Mouse (Mus musculus) liver, embryonic 13.5 days (tissue): Measurements from ENCODE around the gene Prss36. TPM values are rescaled to one million over a fixed set of nuclear protein-coding genes. Genes with fewer than 3 reads are reported as not detected.
"Not testable (repeated sequence)": the region's sequence is repeated elsewhere in the genome, so short reads cannot be mapped to it uniquely, and the experiment has no call there.

Experiments used
- ATAC-seq: fragments of 200-750 bp; cut with Nextera tagmentation; 2 replicates; pipeline ENCODE4 v1.8.0; 2017; ENCODE audit warnings: low read depth, mild to moderate bottlenecking, moderate number of reproducible peaks, moderate library complexity
- DNase-seq: peaks from one replicate; pipeline ENCODE4 v3.0.0; 2022
- H3K27ac ChIP-seq: fragments of 300-500 bp; sonication (generic); 2 replicates; pipeline ENCODE4 v1.5.1; 2015; ENCODE audit warnings: moderate library complexity, mild to moderate bottlenecking, inconsistent platforms
- H3K27me3 ChIP-seq: fragments of 300-500 bp; sonication (generic); 2 replicates; pipeline ENCODE4 v1.6.1; 2015; ENCODE audit warnings: mild to moderate bottlenecking, inconsistent platforms
- H3K36me3 ChIP-seq: fragments of 300-500 bp; sonication (generic); 2 replicates; pipeline ENCODE4 v1.6.1; 2015; ENCODE audit warnings: mild to moderate bottlenecking, inconsistent platforms
- H3K4me1 ChIP-seq: fragments of 300-500 bp; sonication (generic); replicated peaks from 2 replicates; pipeline ENCODE4 v1.6.1; 2015; ENCODE audit warnings: inconsistent platforms
- H3K4me2 ChIP-seq: fragments of 300-500 bp; sonication (generic); 2 replicates; pipeline ENCODE4 v1.6.1; 2015; ENCODE audit warnings: inconsistent platforms, mild to moderate bottlenecking, moderate library complexity
- H3K4me3 ChIP-seq: fragments of 300-500 bp; sonication (generic); replicated peaks from 2 replicates; pipeline ENCODE4 v1.5.1; 2015; ENCODE audit warnings: mild to moderate bottlenecking, inconsistent platforms
- H3K9ac ChIP-seq: fragments of 300-500 bp; sonication (generic); 2 replicates; pipeline ENCODE4 v1.6.1; 2015; ENCODE audit warnings: mild to moderate bottlenecking, inconsistent platforms
- H3K9me3 ChIP-seq: fragments of 300-500 bp; sonication (generic); replicated peaks from 2 replicates; pipeline ENCODE4 v1.6.1; 2016; ENCODE audit warnings: inconsistent platforms
- WGBS: fragments of 180-500 bp; shearing (Covaris S2); methylation state at CpG from one replicate; pipeline ENCODE4 v1.1.7; 2015; ENCODE audit not compliant: insufficient replicate concordance; 5-methylcytosine and 5-hydroxymethylcytosine counted together
- polyA plus RNA-seq: library from polyadenylated mRNA; unstranded; fragments of >200 nt; fragmentation: Nextera tagmentation; extraction: Ambion mirVana; gene quantifications from 2 replicates; pipeline ENCODE4 v1.2.1, GENCODE M21; 2015

The Prss36 gene
- polyA plus RNA-seq, 1 experiment from 2014 or later, result 4.1 TPM

GRCm38 (mm10) chr7:127967004-127967921 is 20.7 kb upstream of the Prss36 start, which contains the start of gene Fus:
Gene Fus, plus strand, starts transcription at chr7:127967457.
- no peaks in the 10 kb centered on the region for H3K27me3 ChIP-seq
- no peaks in the 10 kb centered on the region for H3K9me3 ChIP-seq
- H3K27ac ChIP-seq, result peak within 1 kb of the TSS; percentile 93
- H3K4me1 ChIP-seq, result peaks cover 38% of the 10 kb centered on the region
- H3K4me2 ChIP-seq, result peak within 1 kb of the TSS; percentile 87
- WGBS, result under 1% methylated on average over 86 of the region's 92 CpGs
- DNase-seq (peak; percentile 90), ATAC-seq (peak; percentile 91)
- peak within 1 kb of the TSS; percentile 89 for H3K9ac ChIP-seq
- peak within 1 kb of the TSS; percentile 88 for H3K4me3 ChIP-seq
- peaks cover 34% of the 10 kb centered on the region for H3K36me3 ChIP-seq

GRCm38 (mm10) chr7:127966371-127966918 is 19.9 kb upstream of the Prss36 start:
- DNase-seq, result no peak
- peaks cover 38% of the 10 kb centered on the region for H3K4me1 ChIP-seq
- H3K4me2 ChIP-seq, result peak overlapping the region; percentile 87
- WGBS, result 22% methylated on average over 10 of the region's 10 CpGs
- peak overlapping the region; percentile 93 for H3K27ac ChIP-seq
- no peaks in the 10 kb centered on the region for H3K9me3 ChIP-seq
- H3K36me3 ChIP-seq, result peaks cover 26% of the 10 kb centered on the region
- peak overlapping the region; percentile 89 for H3K9ac ChIP-seq
- ATAC-seq, result no peak
- no peaks in the 10 kb centered on the region for H3K27me3 ChIP-seq
- peak overlapping the region; percentile 88 for H3K4me3 ChIP-seq

GRCm38 (mm10) chr7:127959364-127959763 is 12.8 kb upstream of the Prss36 start:
- no peaks in the 10 kb centered on the region for H3K4me1 ChIP-seq
- H3K27ac ChIP-seq, result no peak overlapping the region
- DNase-seq (no peak), ATAC-seq (no peak)
- H3K27me3 ChIP-seq, result no peaks in the 10 kb centered on the region
- H3K36me3 ChIP-seq, result no peaks in the 10 kb centered on the region
- H3K9me3 ChIP-seq, result no peaks in the 10 kb centered on the region
- no peak overlapping the region for H3K4me3 ChIP-seq
- no peak overlapping the region for H3K4me2 ChIP-seq
- 39% methylated on average over 5 of the region's 5 CpGs for WGBS
- H3K9ac ChIP-seq, result no peak overlapping the region

GRCm38 (mm10) chr7:127952864-127953581 is 6.5 kb upstream of the Prss36 start:
- no peaks in the 10 kb centered on the region for H3K36me3 ChIP-seq
- H3K9ac ChIP-seq, result no peak overlapping the region
- no peaks in the 10 kb centered on the region for H3K4me1 ChIP-seq
- no peak overlapping the region for H3K4me3 ChIP-seq
- ATAC-seq, result no peak
- no peaks in the 10 kb centered on the region for H3K9me3 ChIP-seq
- H3K4me2 ChIP-seq, result no peak overlapping the region
- WGBS, result 22% methylated on average over 13 of the region's 13 CpGs
- H3K27ac ChIP-seq, result no peak overlapping the region
- 0 out of 2 replicates have a peak, but pooled peaks cover 2% of the 10 kb centered on the region for H3K27me3 ChIP-seq
- DNase-seq, result no peak

- Histone ChIP-seq H3K4me3 (no peak overlapping the region), H3K36me3 (no peaks in the 10 kb centered on the region), H3K4me2 (0 out of 2 replicates have a peak overlapping the region, but pooled peaks have one; percentile 5), H3K9me3 (no peaks in the 10 kb centered on the region), H3K27me3 (peaks cover 39% of the 10 kb centered on the region), H3K4me1 (peaks cover 5% of the 10 kb centered on the region; the same call in 1 of the 2 replicates), H3K9ac (no peak overlapping the region), H3K27ac (no peak overlapping the region)
- ATAC-seq (no peak), DNase-seq (no peak)
- 19% methylated on average over 23 of the region's 23 CpGs for WGBS
These were observed 1.9 kb downstream of the Prss36 start for GRCm38 (mm10) chr7:127944614-127945013.

- not testable (repeated sequence) for H3K9me3 ChIP-seq, H3K4me3 ChIP-seq, H3K27ac ChIP-seq, H3K4me2 ChIP-seq, H3K4me1 ChIP-seq, DNase-seq, H3K9ac ChIP-seq, ATAC-seq, H3K36me3 ChIP-seq
- WGBS, result 37% methylated on average over 2 of the region's 2 CpGs
- H3K27me3 ChIP-seq, result peaks cover 39% of the 10 kb centered on the region
These were observed 4.4 kb downstream of the Prss36 start for GRCm38 (mm10) chr7:127942097-127942496.

GRCm38 (mm10) chr7:127936216-127936884 is 10.2 kb downstream of the Prss36 start:
- Histone ChIP-seq H3K9ac (peak overlapping the region; percentile 86), H3K9me3 (no peaks in the 10 kb centered on the region), H3K4me3 (peak overlapping the region; percentile 77), H3K36me3 (no peaks in the 10 kb centered on the region), H3K4me2 (peak overlapping the region; percentile 100), H3K27me3 (no peaks in the 10 kb centered on the region), H3K4me1 (peaks cover 44% of the 10 kb centered on the region), H3K27ac (no peak overlapping the region)
- no peak for ATAC-seq
- WGBS, result 55% methylated on average over 18 of the region's 18 CpGs
- DNase-seq, result no peak

GRCm38 (mm10) chr7:127935748-127936159 is 10.8 kb downstream of the Prss36 start:
- Histone ChIP-seq H3K36me3 (no peaks in the 10 kb centered on the region), H3K4me2 (peak overlapping the region; percentile 100), H3K9ac (peak overlapping the region; percentile 86), H3K27ac (peak overlapping the region; percentile 41; the same call in 1 of the 2 replicates), H3K4me3 (peak overlapping the region; percentile 77), H3K9me3 (no peaks in the 10 kb centered on the region), H3K27me3 (no peaks in the 10 kb centered on the region), H3K4me1 (peaks cover 47% of the 10 kb centered on the region)
- no peak for DNase-seq
- WGBS, result under 1% methylated on average over 38 of the region's 38 CpGs
- ATAC-seq, result peak; percentile 29

- DNase-seq, result peak; percentile 94
- Histone ChIP-seq H3K4me1 (peaks cover 53% of the 10 kb centered on the region), H3K9ac (peak overlapping the region; percentile 86), H3K4me2 (peak overlapping the region; percentile 100), H3K27ac (peak overlapping the region; percentile 41; the same call in 1 of the 2 replicates), H3K4me3 (peak overlapping the region; percentile 77), H3K27me3 (no peaks in the 10 kb centered on the region; the same call in 1 of the 2 replicates), H3K36me3 (no peaks in the 10 kb centered on the region), H3K9me3 (no peaks in the 10 kb centered on the region)
- ATAC-seq, result peak; percentile 93
- WGBS, result 7% methylated on average over 32 of the region's 32 CpGs
These were observed 11.3 kb downstream of the Prss36 start for GRCm38 (mm10) chr7:127935028-127935722.

- H3K9ac ChIP-seq, result 0 out of 2 replicates have a peak overlapping the region, but pooled peaks have one; percentile 86
- no peaks in the 10 kb centered on the region for H3K9me3 ChIP-seq
- no peaks in the 10 kb centered on the region for H3K36me3 ChIP-seq
- no peak overlapping the region for H3K27ac ChIP-seq
- no peak overlapping the region for H3K4me3 ChIP-seq
- H3K27me3 ChIP-seq, result no peaks in the 10 kb centered on the region; the same call in 1 of the 2 replicates
- ATAC-seq (no peak), DNase-seq (no peak)
- H3K4me2 ChIP-seq, result no peak overlapping the region
- H3K4me1 ChIP-seq, result peaks cover 64% of the 10 kb centered on the region
- 73% methylated on average over 5 of the region's 5 CpGs for WGBS
These were observed 12.4 kb downstream of the Prss36 start for GRCm38 (mm10) chr7:127934075-127934474.
